In genomic region chrX:127554001-127554400, GRCm38 (mm10) we compare ENCODE assay signal across 12 mouse cellular contexts.
"Had no signal": no experiment of that assay in that cellular context is flagged by ENCODE, and none has a peak within 500 bp of the region (broad histone marks: within the 10 kb centered on the region; RNA-seq: fewer than 3 reads in every experiment).

No protein-coding gene starts in this region.

- H3K9me3 ChIP-seq: limb, embryonic 13.5 days; midbrain, embryonic 13.5 days; neural tube, embryonic 13.5 days had no signal

- H3K4me3 ChIP-seq: limb, embryonic 13.5 days; midbrain, embryonic 13.5 days; neural tube, embryonic 13.5 days had no signal

- DNase-seq: kidney, postnatal 25 days; layer of hippocampus, postnatal 36 days; lung, adult 18-20 months; retina, postnatal 1 day; right cerebral cortex, postnatal 4 days; spleen, adult 18-20 months; thymus, adult 18-20 months; thymus, postnatal 14 days had no signal

- H3K27ac ChIP-seq: limb, embryonic 13.5 days; liver, embryonic 14.5 days; midbrain, embryonic 13.5 days; neural tube, embryonic 13.5 days had no signal

- H3K4me2 ChIP-seq: limb, embryonic 13.5 days; midbrain, embryonic 13.5 days; neural tube, embryonic 13.5 days had no signal

- H3K36me3 ChIP-seq: limb, embryonic 13.5 days; midbrain, embryonic 13.5 days; neural tube, embryonic 13.5 days had no signal

- H3K4me1 ChIP-seq: limb, embryonic 13.5 days; midbrain, embryonic 13.5 days; neural tube, embryonic 13.5 days had no signal

- ATAC-seq: midbrain, embryonic 13.5 days had no signal

- H3K9ac ChIP-seq: limb, embryonic 13.5 days; liver, embryonic 14.5 days; midbrain, embryonic 13.5 days; neural tube, embryonic 13.5 days had no signal

- H3K27me3 ChIP-seq: limb, embryonic 13.5 days; midbrain, embryonic 13.5 days; neural tube, embryonic 13.5 days had no signal
